Mouse (Mus musculus): ENCODE measurements around the gene Pomc. TPM values are rescaled to one million over a fixed set of nuclear protein-coding genes. Genes with fewer than 3 reads are reported as not detected.

The Pomc gene
- 3.1 and 3.2 TPM in 2 replicates for polyA plus RNA-seq (2015; fragmentation: Nextera tagmentation; extraction: Ambion mirVana)

- peaks cover 15% of the 10 kb centered on the region for H3K27me3 ChIP-seq
- no peaks in the 10 kb centered on the region for H3K4me1 ChIP-seq
Observed at GRCm38 (mm10) chr12:3954651-3955050, at the start of gene Pomc. TSS of gene Pomc (plus strand) at chr12:3954951.

GRCm38 (mm10) chr12:3905436-3905835 is 49.3 kb upstream of the Pomc start:
- Histone ChIP-seq H3K4me3 (no peak overlapping the region), H3K9ac (no peak overlapping the region), H3K27ac (no peak overlapping the region), H3K4me2 (no peak overlapping the region), H3K9me3 (no peaks in the 10 kb centered on the region), H3K27me3 (no peaks in the 10 kb centered on the region), H3K4me1 (no peaks in the 10 kb centered on the region), H3K36me3 (peaks cover 91% of the 10 kb centered on the region)
- WGBS, result 85% methylated on average over 9 of the region's 9 CpGs
- ATAC-seq (ENCODE audit: borderline replicate concordance, extremely low read depth, low FRiP score, low TSS enrichment), result no peak

More at GRCm38 (mm10) chr12:3954651-3955050, at the start of gene Pomc:
- Histone ChIP-seq H3K4me3 (no peak within 1 kb of the TSS), H3K9ac (no peak within 1 kb of the TSS), H3K9me3 (no peaks in the 10 kb centered on the region), H3K4me2 (no peak within 1 kb of the TSS), H3K27ac (no peak within 1 kb of the TSS), H3K36me3 (no peaks in the 10 kb centered on the region)
- ATAC-seq (ENCODE audit: borderline replicate concordance, extremely low read depth, low FRiP score, low TSS enrichment), result no peak
- 27% methylated on average over 22 of the region's 22 CpGs for WGBS

GRCm38 (mm10) chr12:3906308-3906707 is 48.4 kb upstream of the Pomc start:
- Histone ChIP-seq H3K4me2 (no peak overlapping the region), H3K9ac (no peak overlapping the region), H3K4me1 (no peaks in the 10 kb centered on the region), H3K4me3 (no peak overlapping the region), H3K9me3 (no peaks in the 10 kb centered on the region), H3K36me3 (peaks cover 87% of the 10 kb centered on the region), H3K27me3 (no peaks in the 10 kb centered on the region), H3K27ac (no peak overlapping the region)
- no peak for ATAC-seq (ENCODE audit: borderline replicate concordance, extremely low read depth, low FRiP score, low TSS enrichment)

GRCm38 (mm10) chr12:3907008-3907407 is 47.7 kb upstream of the Pomc start:
- H3K4me1 ChIP-seq, result no peaks in the 10 kb centered on the region

GRCm38 (mm10) chr12:3907418-3907817 is 47.3 kb upstream of the Pomc start:
- H3K27ac ChIP-seq, result no peak overlapping the region
- no peak overlapping the region for H3K4me3 ChIP-seq
- H3K27me3 ChIP-seq, result no peaks in the 10 kb centered on the region
- 77% methylated on average over 13 of the region's 13 CpGs for WGBS
- no peak overlapping the region for H3K9ac ChIP-seq
- H3K9me3 ChIP-seq, result no peaks in the 10 kb centered on the region
- ATAC-seq (ENCODE audit: borderline replicate concordance, extremely low read depth, low FRiP score, low TSS enrichment), result no peak
- H3K4me2 ChIP-seq, result no peak overlapping the region
- H3K36me3 ChIP-seq, result peaks cover 75% of the 10 kb centered on the region
- no peaks in the 10 kb centered on the region for H3K4me1 ChIP-seq

More at GRCm38 (mm10) chr12:3907008-3907407, 47.7 kb upstream of the Pomc start:
- peaks cover 80% of the 10 kb centered on the region for H3K36me3 ChIP-seq
- ATAC-seq (ENCODE audit: borderline replicate concordance, extremely low read depth, low FRiP score, low TSS enrichment), result no peak
- H3K4me3 ChIP-seq, result no peak overlapping the region
- H3K9me3 ChIP-seq, result no peaks in the 10 kb centered on the region
- no peak overlapping the region for H3K27ac ChIP-seq
- no peak overlapping the region for H3K4me2 ChIP-seq
- 87% methylated on average over 4 of the region's 4 CpGs for WGBS
- no peaks in the 10 kb centered on the region for H3K27me3 ChIP-seq
- H3K9ac ChIP-seq, result no peak overlapping the region

GRCm38 (mm10) chr12:3910466-3911093 is 44.2 kb upstream of the Pomc start:
- Histone ChIP-seq H3K9me3 (no peaks in the 10 kb centered on the region), H3K4me2 (no peak overlapping the region), H3K27ac (no peak overlapping the region), H3K4me1 (peaks cover 6% of the 10 kb centered on the region; the same call in 1 of the 2 replicates), H3K36me3 (peaks cover 52% of the 10 kb centered on the region), H3K4me3 (no peak overlapping the region), H3K9ac (no peak overlapping the region), H3K27me3 (no peaks in the 10 kb centered on the region)
- WGBS, result 57% methylated on average over 10 of the region's 10 CpGs
- ATAC-seq (ENCODE audit: borderline replicate concordance, extremely low read depth, low FRiP score, low TSS enrichment), result peak; percentile 24; the same call in 1 of the 2 replicates

- peaks cover 39% of the 10 kb centered on the region for H3K36me3 ChIP-seq
- H3K27ac ChIP-seq, result no peak overlapping the region
Observed at GRCm38 (mm10) chr12:3911831-3912348, 42.9 kb upstream of the Pomc start.

GRCm38 (mm10) chr12:3915852-3916251 is 38.9 kb upstream of the Pomc start:
- H3K4me2 ChIP-seq, result no peak overlapping the region
- ATAC-seq (ENCODE audit: borderline replicate concordance, extremely low read depth, low FRiP score, low TSS enrichment), result no peak

More at GRCm38 (mm10) chr12:3911831-3912348, 42.9 kb upstream of the Pomc start:
- Histone ChIP-seq H3K9ac (no peak overlapping the region), H3K4me2 (no peak overlapping the region), H3K27me3 (no peaks in the 10 kb centered on the region), H3K4me3 (no peak overlapping the region), H3K4me1 (peaks cover 6% of the 10 kb centered on the region; the same call in 1 of the 2 replicates), H3K9me3 (no peaks in the 10 kb centered on the region)
- WGBS, result 82% methylated on average over 7 of the region's 7 CpGs
- no peak for ATAC-seq (ENCODE audit: borderline replicate concordance, extremely low read depth, low FRiP score, low TSS enrichment)

GRCm38 (mm10) chr12:3917668-3918341 is 36.9 kb upstream of the Pomc start:
- Histone ChIP-seq H3K9ac (no peak overlapping the region), H3K4me3 (no peak overlapping the region), H3K9me3 (no peaks in the 10 kb centered on the region), H3K36me3 (peaks cover 4% of the 10 kb centered on the region; the same call in 1 of the 2 replicates), H3K4me1 (peaks cover 13% of the 10 kb centered on the region; the same call in 1 of the 2 replicates), H3K27ac (no peak overlapping the region), H3K27me3 (no peaks in the 10 kb centered on the region), H3K4me2 (no peak overlapping the region)
- ATAC-seq (ENCODE audit: borderline replicate concordance, extremely low read depth, low FRiP score, low TSS enrichment), result 0 out of 2 replicates have a peak, but pooled peaks have one; percentile 16
- 27% methylated on average over 14 of the region's 14 CpGs for WGBS

More at GRCm38 (mm10) chr12:3915852-3916251, 38.9 kb upstream of the Pomc start:
- WGBS, result 67% methylated on average over 3 of the region's 3 CpGs
- Histone ChIP-seq H3K9me3 (no peaks in the 10 kb centered on the region), H3K4me3 (no peak overlapping the region), H3K27me3 (no peaks in the 10 kb centered on the region), H3K36me3 (peaks cover 4% of the 10 kb centered on the region; the same call in 1 of the 2 replicates), H3K27ac (no peak overlapping the region), H3K9ac (no peak overlapping the region), H3K4me1 (peaks cover 6% of the 10 kb centered on the region; the same call in 1 of the 2 replicates)

GRCm38 (mm10) chr12:3918577-3918976 is 36.2 kb upstream of the Pomc start:
- Histone ChIP-seq H3K36me3 (peaks cover 4% of the 10 kb centered on the region; the same call in 1 of the 2 replicates), H3K9ac (no peak overlapping the region), H3K27me3 (no peaks in the 10 kb centered on the region), H3K9me3 (no peaks in the 10 kb centered on the region), H3K4me2 (no peak overlapping the region), H3K4me3 (no peak overlapping the region), H3K27ac (no peak overlapping the region), H3K4me1 (peaks cover 11% of the 10 kb centered on the region; the same call in 1 of the 2 replicates)
- WGBS, result 39% methylated on average over 3 of the region's 3 CpGs
- 0 out of 2 replicates have a peak, but pooled peaks have one; percentile 9 for ATAC-seq (ENCODE audit: borderline replicate concordance, extremely low read depth, low FRiP score, low TSS enrichment)

- H3K4me1 ChIP-seq, result 0 out of 2 replicates have a peak, but pooled peaks cover 6% of the 10 kb centered on the region
- H3K4me2 ChIP-seq, result no peak overlapping the region
- no peak overlapping the region for H3K4me3 ChIP-seq
- no peak overlapping the region for H3K27ac ChIP-seq
- H3K36me3 ChIP-seq, result peaks cover 4% of the 10 kb centered on the region; the same call in 1 of the 2 replicates
- H3K9me3 ChIP-seq, result no peaks in the 10 kb centered on the region
- no peak for ATAC-seq (ENCODE audit: borderline replicate concordance, extremely low read depth, low FRiP score, low TSS enrichment)
- no peak overlapping the region for H3K9ac ChIP-seq
- no peaks in the 10 kb centered on the region for H3K27me3 ChIP-seq
- 69% methylated on average over 3 of the region's 3 CpGs for WGBS
Observed at GRCm38 (mm10) chr12:3919423-3919822, 35.3 kb upstream of the Pomc start.

GRCm38 (mm10) chr12:3926127-3926526 is 28.6 kb upstream of the Pomc start:
- H3K36me3 ChIP-seq, result no peaks in the 10 kb centered on the region
- no peak overlapping the region for H3K4me2 ChIP-seq
- H3K9me3 ChIP-seq, result no peaks in the 10 kb centered on the region
- H3K9ac ChIP-seq, result no peak overlapping the region
- no peak overlapping the region for H3K4me3 ChIP-seq
- H3K4me1 ChIP-seq, result 0 out of 2 replicates have a peak, but pooled peaks cover 6% of the 10 kb centered on the region
- ATAC-seq (ENCODE audit: borderline replicate concordance, extremely low read depth, low FRiP score, low TSS enrichment), result no peak
- H3K27me3 ChIP-seq, result no peaks in the 10 kb centered on the region
- H3K27ac ChIP-seq, result no peak overlapping the region
- 4% methylated on average over 1 of the region's 1 CpGs for WGBS

Data from lung, embryonic 15.5 days (tissue).